Mouse (Mus musculus): ENCODE measurements around the gene Patz1. TPM values are rescaled to one million over a fixed set of nuclear protein-coding genes. Genes with fewer than 3 reads are reported as not detected.

Gene Patz1
- total RNA-seq, 4 experiments from 2014 or later, result 31.9 to 47.9 (median 40.5) TPM

GRCm38 (mm10) chr11:3330991-3331750 lies 42.5 kb downstream of the Patz1 start:
- no peak for DNase-seq

- peak; percentile 95 for DNase-seq
Observed at GRCm38 (mm10) chr11:3331756-3332642, 43.3 kb downstream of the Patz1 start.

GRCm38 (mm10) chr11:3333111-3333695 lies 44.5 kb downstream of the Patz1 start:
- DNase-seq, result no peak

GRCm38 (mm10) chr11:3334141-3334710 lies 45.6 kb downstream of the Patz1 start:
- DNase-seq, result peak; percentile 55

- DNase-seq, result no peak
Observed at GRCm38 (mm10) chr11:3334711-3335316, 46.1 kb downstream of the Patz1 start.

GRCm38 (mm10) chr11:3335651-3336216 lies 47.1 kb downstream of the Patz1 start:
- DNase-seq, result peak; percentile 51

GRCm38 (mm10) chr11:3336602-3337001 lies 47.9 kb downstream of the Patz1 start:
- no peak for DNase-seq

- no peak for DNase-seq
Observed at GRCm38 (mm10) chr11:3337173-3337955, 48.7 kb downstream of the Patz1 start.

GRCm38 (mm10) chr11:3337961-3338360 lies 49.3 kb downstream of the Patz1 start:
- no peak for DNase-seq

- no peak for DNase-seq
Observed at GRCm38 (mm10) chr11:3341476-3341875, 52.8 kb downstream of the Patz1 start.

- no peak for DNase-seq
Observed at GRCm38 (mm10) chr11:3344916-3345315, 56.2 kb downstream of the Patz1 start.

GRCm38 (mm10) chr11:3346351-3346750 lies 57.7 kb downstream of the Patz1 start:
- no peak for DNase-seq

- peak; percentile 70 for DNase-seq
Observed at GRCm38 (mm10) chr11:3347091-3347834, 58.6 kb downstream of the Patz1 start.

GRCm38 (mm10) chr11:3347835-3348195 lies 59.1 kb downstream of the Patz1 start:
- no peak for DNase-seq

GRCm38 (mm10) chr11:3348576-3349342 lies 60.1 kb downstream of the Patz1 start:
- DNase-seq, result no peak

- no peak for DNase-seq
Observed at GRCm38 (mm10) chr11:3349343-3349695, 60.6 kb downstream of the Patz1 start.

- DNase-seq, result no peak
Observed at GRCm38 (mm10) chr11:3352131-3352530, 63.5 kb downstream of the Patz1 start.

- DNase-seq, result no peak
Observed at GRCm38 (mm10) chr11:3352990-3353585, 64.4 kb downstream of the Patz1 start.
